Mouse (Mus musculus): ENCODE results near the gene Btnl2. TPM values are rescaled to one million over a fixed set of nuclear protein-coding genes. Genes with fewer than 3 reads are reported as not detected.

Gene Btnl2
- total RNA-seq, 1 experiment = not detected

DNA sequence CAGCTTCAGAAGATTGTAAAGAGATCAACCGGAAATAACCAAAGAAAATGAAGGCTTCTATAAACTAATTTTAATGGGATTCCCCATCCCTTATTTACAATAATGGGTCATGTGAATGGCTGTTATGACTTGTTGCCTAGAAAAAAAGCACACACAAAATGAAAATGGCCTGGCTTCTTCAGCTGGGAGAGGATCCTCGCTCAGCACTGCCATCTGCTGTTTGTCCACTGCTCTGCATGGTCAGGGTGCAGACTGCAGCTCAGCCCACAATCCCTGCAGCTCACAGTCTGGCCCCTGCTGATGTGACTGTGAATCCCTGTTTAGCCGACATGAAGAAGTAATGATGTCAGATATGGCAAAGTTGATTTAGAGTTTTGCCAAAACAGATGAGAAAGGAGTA is 41.2 kb upstream of the Btnl2 start:
- TF ChIP-seq ZC3H11A (IDR thresholded peaks at IDR 0.05; ENCODE audit: borderline replicate concordance, low read depth, low read length) (0 out of 2 replicates have a peak, but pooled peaks have one; percentile 41), ZNF384 (IDR thresholded peaks at IDR 0.05; ENCODE audit: low read depth, low read length) (no peak), CHD2 (IDR thresholded peaks at IDR 0.05; ENCODE audit: low read depth, low read length) (no peak), HCFC1 (IDR thresholded peaks at IDR 0.05; ENCODE audit: borderline replicate concordance, insufficient read depth, low read length) (no peak)
- H3K4me1 ChIP-seq (ENCODE audit: control insufficient read depth in 2 of 2, insufficient read depth in 2 of 2, low read length in 2 of 2, poor library complexity in 1 of 2) = peaks cover 0 to 4% of the 10 kb centered on the region in 2 experiments; a peak in 1 of 4 replicates
- no peaks in the 10 kb centered on the region for H3K36me3 ChIP-seq (ENCODE audit: control insufficient read depth, insufficient read depth, low read length, poor library complexity, severe bottlenecking)
- in situ Hi-C loops (cut with MboI; ENCODE audit: low sequenced_read_pairs in 2 of 2, unreplicated experiment in 2 of 2) = loop anchor here in 1 of 2 experiments (5.0 kb wide), 1 partner anchor 66 kb away; no protein-coding TSS in a partner anchor
- peak; percentile 60 for DNase-seq (ENCODE audit: low read depth, low spot score)
- H3K9me3 ChIP-seq (ENCODE audit: control insufficient read depth, insufficient read depth, low read depth, low read length) = no peaks in the 10 kb centered on the region
- no peak overlapping the region for H3K9ac ChIP-seq (ENCODE audit: insufficient read depth, low read depth, low read length, poor library complexity, severe bottlenecking)
- no peak overlapping the region for H3K27ac ChIP-seq (ENCODE audit: insufficient read depth, low read depth, low read length, poor library complexity, severe bottlenecking)
- H3K4me3 ChIP-seq (ENCODE audit: insufficient read depth in 1 of 2, low read depth in 1 of 2, low read length in 2 of 2, poor library complexity in 1 of 2, severe bottlenecking in 1 of 2) = no peak overlapping the region

DNA sequence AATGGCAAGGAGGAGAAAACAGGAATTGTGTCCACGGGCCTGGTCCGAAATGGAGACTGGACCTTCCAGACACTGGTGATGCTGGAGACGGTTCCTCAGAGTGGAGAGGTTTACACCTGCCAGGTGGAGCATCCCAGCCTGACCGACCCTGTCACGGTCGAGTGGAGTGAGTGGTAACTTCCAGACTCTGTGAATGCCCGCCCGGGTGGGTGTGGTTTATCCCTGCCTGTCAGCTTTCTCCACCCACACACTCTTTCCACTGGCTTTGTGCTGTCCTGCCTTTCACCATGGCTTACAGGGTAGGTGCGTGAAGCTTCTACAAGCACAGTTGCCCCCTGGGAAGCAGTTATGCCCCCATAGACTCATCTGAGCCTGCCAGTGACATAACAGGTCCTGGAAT is 40.3 kb upstream of the Btnl2 start:
- Histone ChIP-seq H3K4me3 (ENCODE audit: insufficient read depth in 1 of 2, low read depth in 1 of 2, low read length in 2 of 2, poor library complexity in 1 of 2, severe bottlenecking in 1 of 2) (no peak overlapping the region), H3K27ac (ENCODE audit: insufficient read depth, low read depth, low read length, poor library complexity, severe bottlenecking) (no peak overlapping the region), H3K4me1 (ENCODE audit: control insufficient read depth in 2 of 2, insufficient read depth in 2 of 2, low read length in 2 of 2, poor library complexity in 1 of 2) (peaks cover 0 to 4% of the 10 kb centered on the region in 2 experiments; a peak in 1 of 4 replicates), H3K9ac (ENCODE audit: insufficient read depth, low read depth, low read length, poor library complexity, severe bottlenecking) (no peak overlapping the region), H3K36me3 (ENCODE audit: control insufficient read depth, insufficient read depth, low read length, poor library complexity, severe bottlenecking) (no peaks in the 10 kb centered on the region), H3K9me3 (ENCODE audit: control insufficient read depth, insufficient read depth, low read depth, low read length) (no peaks in the 10 kb centered on the region)
- in situ Hi-C loops (cut with MboI; ENCODE audit: low sequenced_read_pairs in 2 of 2, unreplicated experiment in 2 of 2) = loop anchor here in 1 of 2 experiments (5.0 kb wide), 1 partner anchor 67 kb away; no protein-coding TSS in a partner anchor
- no peak for DNase-seq (ENCODE audit: low read depth, low spot score)
- TF ChIP-seq ZC3H11A (IDR thresholded peaks at IDR 0.05; ENCODE audit: borderline replicate concordance, low read depth, low read length) (no peak), CHD2 (IDR thresholded peaks at IDR 0.05; ENCODE audit: low read depth, low read length) (no peak), MAFK (IDR thresholded peaks at IDR 0.05; ENCODE audit: insufficient read depth, low read depth, low read length) (no peak), ZNF384 (IDR thresholded peaks at IDR 0.05; ENCODE audit: low read depth, low read length) (no peak), HCFC1 (IDR thresholded peaks at IDR 0.05; ENCODE audit: borderline replicate concordance, insufficient read depth, low read length) (no peak)

DNA sequence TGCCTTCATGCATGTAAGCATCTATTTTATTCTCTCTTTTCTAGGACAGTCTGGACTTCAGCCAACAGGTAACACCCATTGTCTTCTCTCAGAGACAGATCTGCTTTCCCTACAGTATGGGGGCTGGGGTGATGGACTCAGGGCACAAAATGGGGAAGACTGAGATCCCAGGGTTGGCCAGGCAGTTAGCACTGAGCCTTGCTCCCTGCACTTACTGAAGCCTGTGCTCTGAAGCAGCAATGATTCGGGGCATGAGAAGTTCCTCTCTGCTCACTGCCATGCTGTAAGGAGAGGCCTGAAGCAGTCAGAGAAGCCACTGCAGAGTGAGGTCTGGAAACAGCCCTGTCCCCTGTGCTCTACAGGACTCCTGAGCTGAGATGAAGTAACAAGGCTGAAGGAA is 39.1 kb upstream of the Btnl2 start:
- Histone ChIP-seq H3K4me3 (ENCODE audit: insufficient read depth in 1 of 2, low read depth in 1 of 2, low read length in 2 of 2, poor library complexity in 1 of 2, severe bottlenecking in 1 of 2) (no peak overlapping the region), H3K9me3 (ENCODE audit: control insufficient read depth, insufficient read depth, low read depth, low read length) (no peaks in the 10 kb centered on the region), H3K4me1 (ENCODE audit: control insufficient read depth in 2 of 2, insufficient read depth in 2 of 2, low read length in 2 of 2, poor library complexity in 1 of 2) (peaks cover 0 to 4% of the 10 kb centered on the region in 2 experiments; a peak in 1 of 4 replicates), H3K27ac (ENCODE audit: insufficient read depth, low read depth, low read length, poor library complexity, severe bottlenecking) (no peak overlapping the region), H3K9ac (ENCODE audit: insufficient read depth, low read depth, low read length, poor library complexity, severe bottlenecking) (no peak overlapping the region), H3K36me3 (ENCODE audit: control insufficient read depth, insufficient read depth, low read length, poor library complexity, severe bottlenecking) (no peaks in the 10 kb centered on the region)
- in situ Hi-C loops (cut with MboI; ENCODE audit: low sequenced_read_pairs in 2 of 2, unreplicated experiment in 2 of 2) = no loop called here
- TF ChIP-seq ZNF384 (IDR thresholded peaks at IDR 0.05; ENCODE audit: low read depth, low read length) (no peak), ZC3H11A (IDR thresholded peaks at IDR 0.05; ENCODE audit: borderline replicate concordance, low read depth, low read length) (no peak), CHD2 (IDR thresholded peaks at IDR 0.05; ENCODE audit: low read depth, low read length) (no peak), HCFC1 (IDR thresholded peaks at IDR 0.05; ENCODE audit: borderline replicate concordance, insufficient read depth, low read length) (no peak), MAFK (IDR thresholded peaks at IDR 0.05; ENCODE audit: insufficient read depth, low read depth, low read length) (no peak)
- DNase-seq (ENCODE audit: low read depth, low spot score) = no peak

DNA sequence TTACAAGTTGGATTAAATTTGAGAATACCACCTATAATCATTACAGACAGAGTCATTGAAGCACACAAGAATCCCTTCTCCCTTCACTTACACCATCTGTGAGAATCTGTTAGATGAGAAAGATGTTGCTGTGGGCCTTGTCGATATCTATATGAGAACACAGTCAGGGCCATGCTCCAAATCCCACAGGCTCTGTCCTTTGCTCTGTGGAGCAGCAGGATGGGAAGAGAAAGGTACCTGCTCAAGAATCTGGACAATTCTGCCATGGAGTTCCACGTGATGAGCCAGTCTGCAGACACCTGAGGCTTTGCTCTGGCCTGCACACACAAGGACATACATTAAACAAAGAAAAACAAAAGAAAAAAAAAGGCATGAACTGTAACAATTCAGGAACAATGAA is 37.9 kb upstream of the Btnl2 start:
- H3K4me1 ChIP-seq (ENCODE audit: control insufficient read depth in 2 of 2, insufficient read depth in 2 of 2, low read length in 2 of 2, poor library complexity in 1 of 2) = peaks cover 0 to 4% of the 10 kb centered on the region in 2 experiments; a peak in 1 of 4 replicates
- H3K9ac ChIP-seq (ENCODE audit: insufficient read depth, low read depth, low read length, poor library complexity, severe bottlenecking) = no peak overlapping the region
- H3K9me3 ChIP-seq (ENCODE audit: control insufficient read depth, insufficient read depth, low read depth, low read length) = no peaks in the 10 kb centered on the region
- no peak overlapping the region for H3K27ac ChIP-seq (ENCODE audit: insufficient read depth, low read depth, low read length, poor library complexity, severe bottlenecking)
- DNase-seq (ENCODE audit: low read depth, low spot score) = no peak
- H3K4me3 ChIP-seq (ENCODE audit: insufficient read depth in 1 of 2, low read depth in 1 of 2, low read length in 2 of 2, poor library complexity in 1 of 2, severe bottlenecking in 1 of 2) = no peak overlapping the region
- no peaks in the 10 kb centered on the region for H3K36me3 ChIP-seq (ENCODE audit: control insufficient read depth, insufficient read depth, low read length, poor library complexity, severe bottlenecking)
- in situ Hi-C loops (cut with MboI; ENCODE audit: low sequenced_read_pairs in 2 of 2, unreplicated experiment in 2 of 2) = no loop called here
- no peak for TF ChIP-seq ZNF384 (IDR thresholded peaks at IDR 0.05; ENCODE audit: low read depth, low read length)
- no peak for TF ChIP-seq CHD2 (IDR thresholded peaks at IDR 0.05; ENCODE audit: low read depth, low read length)
- TF ChIP-seq ZC3H11A (IDR thresholded peaks at IDR 0.05; ENCODE audit: borderline replicate concordance, low read depth, low read length) = no peak
- no peak for TF ChIP-seq HCFC1 (IDR thresholded peaks at IDR 0.05; ENCODE audit: borderline replicate concordance, insufficient read depth, low read length)
- no peak for TF ChIP-seq MAFK (IDR thresholded peaks at IDR 0.05; ENCODE audit: insufficient read depth, low read depth, low read length)
